Mouse (Mus musculus) spleen, adult 2 months (tissue): ENCODE results near the gene Ldah.

ENCODE experiments used
- CTCF ChIP-seq: fragments of 200-500 bp; IDR thresholded peaks from 2 replicates; pipeline ENCODE4 v1.5.1; 2011; ENCODE audit warnings: mild to moderate bottlenecking, inconsistent platforms; ENCODE audit not compliant: insufficient read depth, insufficient read length, insufficient replicate concordance; ENCODE audit errors: extremely low read depth
- POLR2A ChIP-seq: fragments of 200-500 bp; IDR thresholded peaks from 2 replicates; pipeline ENCODE4 v1.6.1; 2011; ENCODE audit warnings: low read depth, low read length, inconsistent platforms

- TF ChIP-seq CTCF: no peak
- TF ChIP-seq POLR2A: no peak
These were observed 81.2 kb downstream of the Ldah start for GRCm38 (mm10) chr12:8289099-8289498.
